In the genomic region with DNA sequence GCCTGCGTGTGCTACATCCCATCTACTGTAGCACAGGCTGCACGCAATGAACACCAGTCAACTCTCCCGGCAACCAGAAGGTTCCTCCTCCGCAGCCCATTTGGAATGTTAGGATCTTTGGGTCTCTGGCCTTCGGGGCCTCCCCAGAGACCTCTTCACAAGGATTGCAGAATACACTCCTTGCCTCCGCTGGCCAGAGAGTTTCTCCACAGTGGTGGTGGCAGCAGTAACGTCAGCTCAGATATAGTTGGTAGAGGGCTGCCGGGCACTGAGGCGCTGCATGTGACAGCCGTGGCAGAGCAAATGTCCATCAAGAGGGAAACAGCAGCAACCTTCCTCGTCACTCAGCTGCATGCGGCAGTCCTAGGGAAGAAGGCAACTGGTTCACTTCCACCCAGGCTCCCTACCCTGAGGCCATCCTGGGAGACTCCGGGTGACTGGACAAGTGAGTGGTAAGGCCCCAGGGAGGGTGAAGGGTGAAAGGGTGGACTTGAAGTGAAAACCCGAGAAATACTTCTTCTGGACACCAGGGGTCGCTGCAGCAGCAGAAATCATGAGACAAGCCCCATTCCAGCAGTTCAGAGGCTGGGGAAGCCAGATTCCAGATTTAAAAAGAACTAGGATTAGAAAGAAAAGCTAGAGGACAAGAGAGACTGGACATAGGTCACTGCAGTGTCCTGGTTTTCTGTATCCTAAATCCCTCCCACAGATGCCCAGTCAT, we compare ENCODE assay signal across 8 mouse cellular contexts. TPM values are rescaled to one million over a fixed set of nuclear protein-coding genes. Genes with fewer than 3 reads are reported as not detected.
A peak's percentile ranks its signal among the peaks of the same experiment; 100 is the strongest.
DNase-seq lines count a peak whose midpoint lies in the region; ATAC-seq and TF ChIP-seq lines count a peak whose summit lies in the region.

No protein-coding gene starts in this region.

- peak; percentile 58 for ATAC-seq in CD4-positive, CD25-positive, alpha-beta regulatory T cell, adult 4 months
- ATAC-seq in granulocyte monocyte progenitor cell, adult 5-6 weeks (replicated peaks; ENCODE audit: poor library complexity, severe bottlenecking), result peak; percentile 81
- peak; percentile 47; the same call in 1 of the 2 replicates for ATAC-seq in liver, postnatal 0 days

- no peak for TF ChIP-seq EP300 in liver, postnatal 0 days (IDR thresholded peaks at IDR 0.05; ENCODE audit: low read depth)

- H3K27ac ChIP-seq in liver, postnatal 0 days (ENCODE audit: low read depth), result no peak overlapping the region

- peaks cover 6% of the 10 kb centered on the region for H3K36me3 ChIP-seq in liver, postnatal 0 days (replicated peaks; ENCODE audit: insufficient read depth, low read length)

- H3K9me3 ChIP-seq in liver, postnatal 0 days (ENCODE audit: low read length), result no peaks in the 10 kb centered on the region

- no peak overlapping the region for H3K4me3 ChIP-seq in liver, postnatal 0 days (ENCODE audit: low read depth, low read length)

- H3K4me2 ChIP-seq in liver, postnatal 0 days (ENCODE audit: low read depth, low read length), result no peak overlapping the region

- H3K9ac ChIP-seq in liver, postnatal 0 days (replicated peaks), result no peak overlapping the region

- DNase-seq in adrenal gland, adult (ENCODE audit: inconsistent age in 2 of 2, low spot score in 1 of 2), result peak; percentile 78 to 93
- DNase-seq in embryo, embryonic 10 days (ENCODE audit: low spot score), result peak; percentile 82
- DNase-seq in kidney, postnatal 14 days, result peak; percentile 84
- peak; percentile 82 for DNase-seq in liver, postnatal 0 days
- DNase-seq in retina, embryonic 14.5 days (ENCODE audit: low spot score), result peak; percentile 90
- DNase-seq in thymus, postnatal 4 days, result peak; percentile 79

- peaks cover 22% of the 10 kb centered on the region for H3K4me1 ChIP-seq in liver, postnatal 0 days (ENCODE audit: insufficient read depth)

- TF ChIP-seq CTCF in liver, postnatal 0 days (IDR thresholded peaks at IDR 0.05; ENCODE audit: low read depth), result peak; percentile 89

- WGBS in liver, postnatal 0 days (ENCODE audit: insufficient replicate concordance), result 66% methylated on average over 15 of the region's 15 CpGs

- no peaks in the 10 kb centered on the region for H3K27me3 ChIP-seq in liver, postnatal 0 days (ENCODE audit: insufficient read depth, low read length)

RNA-seq across cellular contexts. Expression of a gene that starts 8.5 kb away (rescaled TPM):
- not detected for polyA plus RNA-seq in CD4-positive, CD25-positive, alpha-beta regulatory T cell, adult 4 months (2017; shearing (Covaris generic))
- total RNA-seq in granulocyte monocyte progenitor cell, adult 5-6 weeks (2014; fragmentation: Nextera tagmentation), result 0.77 and 1.0 TPM in 2 replicates
- total RNA-seq in granulocyte monocyte progenitor cell, adult 5-6 weeks (2017), result 1.2 and 2.1 TPM in 2 replicates
- polyA plus RNA-seq in liver, postnatal 0 days (2015; fragmentation: Nextera tagmentation; extraction: Ambion mirVana), result 6.6 and 11.1 TPM in 2 replicates

RNA-seq across cellular contexts. Expression of a gene that starts 14.4 kb away (rescaled TPM):
- 10 to 100 TPM; 21.0 to 28.8 TPM for polyA plus RNA-seq in CD4-positive, CD25-positive, alpha-beta regulatory T cell, adult 4 months (2017; shearing (Covaris generic))
- 70.3 and 79.6 TPM in 2 replicates for total RNA-seq in granulocyte monocyte progenitor cell, adult 5-6 weeks (2014; fragmentation: Nextera tagmentation)
- total RNA-seq in granulocyte monocyte progenitor cell, adult 5-6 weeks (2017), result 85.8 and 93.8 TPM in 2 replicates
- 33.2 and 35.1 TPM in 2 replicates for polyA plus RNA-seq in liver, postnatal 0 days (2015; fragmentation: Nextera tagmentation; extraction: Ambion mirVana)

RNA-seq across cellular contexts. Expression of a gene that starts 36.9 kb away (rescaled TPM):
- 1 to 10 TPM; 3.7 to 6.9 TPM for polyA plus RNA-seq in CD4-positive, CD25-positive, alpha-beta regulatory T cell, adult 4 months (2017; shearing (Covaris generic))
- total RNA-seq in granulocyte monocyte progenitor cell, adult 5-6 weeks (2014; fragmentation: Nextera tagmentation), result 5.8 and 9.9 TPM in 2 replicates
- 3.6 and 4.3 TPM in 2 replicates for total RNA-seq in granulocyte monocyte progenitor cell, adult 5-6 weeks (2017)
- 1.2 and 1.4 TPM in 2 replicates for polyA plus RNA-seq in liver, postnatal 0 days (2015; fragmentation: Nextera tagmentation; extraction: Ambion mirVana)

RNA-seq across cellular contexts. Expression of a gene that starts 49.0 kb away (rescaled TPM):
- polyA plus RNA-seq in CD4-positive, CD25-positive, alpha-beta regulatory T cell, adult 4 months (2017; shearing (Covaris generic)), result 100 to 1,000 TPM; 154 to 163 TPM
- total RNA-seq in granulocyte monocyte progenitor cell, adult 5-6 weeks (2014; fragmentation: Nextera tagmentation), result 237 and 287 TPM in 2 replicates
- 63.3 and 69.9 TPM in 2 replicates for total RNA-seq in granulocyte monocyte progenitor cell, adult 5-6 weeks (2017)
- 148 and 157 TPM in 2 replicates for polyA plus RNA-seq in liver, postnatal 0 days (2015; fragmentation: Nextera tagmentation; extraction: Ambion mirVana)

RNA-seq across cellular contexts. Expression of a gene that starts 51.5 kb away (rescaled TPM):
- polyA plus RNA-seq in CD4-positive, CD25-positive, alpha-beta regulatory T cell, adult 4 months (2017; shearing (Covaris generic)), result 10 to 100 TPM; 44.9 to 54.8 TPM
- 69.5 and 89.4 TPM in 2 replicates for total RNA-seq in granulocyte monocyte progenitor cell, adult 5-6 weeks (2014; fragmentation: Nextera tagmentation)
- 57.4 and 68.2 TPM in 2 replicates for total RNA-seq in granulocyte monocyte progenitor cell, adult 5-6 weeks (2017)
- polyA plus RNA-seq in liver, postnatal 0 days (2015; fragmentation: Nextera tagmentation; extraction: Ambion mirVana), result 12.2 and 13.8 TPM in 2 replicates
